Mouse (Mus musculus) G1E (cell line): Measurements from ENCODE around the gene 4930558K02Rik. TPM values are rescaled to one million over a fixed set of nuclear protein-coding genes. Genes with fewer than 3 reads are reported as not detected.
A peak's percentile ranks its signal among the peaks of the same experiment; 100 is the strongest.

Experiments used
- ATAC-seq: 2 replicates; pipeline ENCODE4 v1.8.0; 2016; ENCODE audit warnings: mild to moderate bottlenecking; ENCODE audit not compliant: insufficient number of reproducible peaks, poor library complexity, low FRiP score, severe bottlenecking; ENCODE audit errors: extremely low read depth
- DNase-seq: peaks from one replicate; pipeline ENCODE4 v3.0.0; 2012; ENCODE audit warnings: low spot score
- H3K27me3 ChIP-seq: 2 replicates; pipeline ENCODE4 v1.6.1; 2012; ENCODE audit warnings: mild to moderate bottlenecking, low read length, inconsistent platforms; ENCODE audit not compliant: insufficient read depth
- H3K36me3 ChIP-seq: replicated peaks from 2 replicates; pipeline ENCODE3; 2012; ENCODE audit warnings: mild to moderate bottlenecking, inconsistent platforms
- H3K4me1 ChIP-seq: 2 replicates; pipeline ENCODE4 v1.6.1; 2012; ENCODE audit warnings: low read depth, low read length, inconsistent platforms, mixed read lengths; ENCODE audit not compliant: insufficient read depth
- H3K4me3 ChIP-seq: 2 replicates; pipeline ENCODE4 v1.5.1; 2012; ENCODE audit warnings: low read depth, mild to moderate bottlenecking, inconsistent platforms, low read length, moderate library complexity, mixed read lengths
- H3K9me3 ChIP-seq: replicated peaks from 2 replicates; pipeline ENCODE4 v1.6.1; 2012; ENCODE audit warnings: inconsistent platforms
- CTCF ChIP-seq: IDR thresholded peaks from 2 replicates; pipeline ENCODE4 v1.5.1; 2012; ENCODE audit warnings: low read depth, low read length, inconsistent platforms, mixed read lengths
- GATA1 ChIP-seq: IDR thresholded peaks from 2 replicates; pipeline ENCODE4 v1.6.1; 2012; ENCODE audit warnings: borderline replicate concordance, low read length, inconsistent platforms, mixed read lengths
- GATA2 ChIP-seq: IDR thresholded peaks from 2 replicates; pipeline ENCODE4 v1.6.1; 2012; ENCODE audit warnings: low read depth, low read length, inconsistent platforms, borderline replicate concordance
- POLR2AphosphoS5 ChIP-seq: IDR thresholded peaks from 2 replicates; pipeline ENCODE4 v1.6.1; 2012; ENCODE audit warnings: low read depth, low read length, inconsistent platforms; ENCODE audit not compliant: insufficient replicate concordance
- TAL1 ChIP-seq: conservative IDR thresholded peaks from 2 replicates; pipeline ENCODE4 v1.6.1; 2012; ENCODE audit warnings: low read depth, low read length, inconsistent platforms, mixed read lengths
- polyA plus RNA-seq: library from polyadenylated mRNA; stranded (reverse); fragments of >175 nt; gene quantifications from 2 replicates; pipeline ENCODE4 v1.2.3, GENCODE M21; 2012
- total RNA-seq, 2 experiments: library from RNA; stranded (forward) in 1 of 2; stranded (reverse) in 1 of 2; fragments of 200-1000 nt in 1 of 2; fragments of >200 nt in 1 of 2; fragmentation: Nextera tagmentation in 1 of 2; gene quantifications; 2 replicates each; pipeline ENCODE4 v1.2.3; 2014 to 2017

Gene 4930558K02Rik
- total and polyA plus RNA-seq, 3 experiments, result not detected

GRCm38 (mm10) chr1:162006109-162006508 lies 26.7 kb upstream of the 4930558K02Rik start:
- Histone ChIP-seq H3K4me3 (no peak overlapping the region), H3K9me3 (no peaks in the 10 kb centered on the region), H3K4me1 (no peaks in the 10 kb centered on the region), H3K36me3 (no peaks in the 10 kb centered on the region), H3K27me3 (peaks cover 3% of the 10 kb centered on the region; the same call in 1 of the 2 replicates)
- no peak for ATAC-seq
- TF ChIP-seq GATA2 (no peak), POLR2AphosphoS5 (no peak), TAL1 (no peak), GATA1 (no peak), CTCF (no peak)
- no peak for DNase-seq

GRCm38 (mm10) chr1:162004821-162005770 lies 25.7 kb upstream of the 4930558K02Rik start:
- Histone ChIP-seq H3K36me3 (no peaks in the 10 kb centered on the region), H3K27me3 (peaks cover 3% of the 10 kb centered on the region; the same call in 1 of the 2 replicates), H3K4me3 (no peak overlapping the region), H3K4me1 (no peaks in the 10 kb centered on the region), H3K9me3 (no peaks in the 10 kb centered on the region)
- no peak for ATAC-seq
- no peak for DNase-seq
- TF ChIP-seq CTCF (no peak), POLR2AphosphoS5 (no peak), GATA1 (no peak), GATA2 (no peak), TAL1 (no peak)

DNA sequence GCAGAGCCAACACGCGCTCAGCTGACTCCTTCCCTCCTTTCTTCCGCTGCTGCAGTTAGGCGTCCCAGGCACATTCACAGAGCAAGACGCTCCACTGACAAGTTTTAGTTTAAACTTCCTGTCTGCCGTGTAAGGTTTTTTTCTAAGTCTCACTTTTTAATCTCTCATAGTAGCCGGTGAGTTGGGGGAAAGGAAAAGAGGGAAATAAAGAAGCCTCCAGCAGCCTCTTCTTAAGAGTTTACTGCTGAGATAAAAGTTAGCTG lies 25.0 kb upstream of the 4930558K02Rik start:
- Histone ChIP-seq H3K27me3 (peaks cover 3% of the 10 kb centered on the region; the same call in 1 of the 2 replicates), H3K4me3 (no peak overlapping the region), H3K4me1 (no peaks in the 10 kb centered on the region), H3K9me3 (no peaks in the 10 kb centered on the region), H3K36me3 (no peaks in the 10 kb centered on the region)
- ATAC-seq (no peak), DNase-seq (no peak)
- TF ChIP-seq TAL1 (no peak), POLR2AphosphoS5 (no peak), GATA2 (no peak), CTCF (no peak), GATA1 (no peak)

- no peak for TF ChIP-seq CTCF
- no peak for TF ChIP-seq TAL1
- no peak for TF ChIP-seq GATA1
- TF ChIP-seq GATA2, result no peak
- no peak for TF ChIP-seq POLR2AphosphoS5
- no peaks in the 10 kb centered on the region for H3K36me3 ChIP-seq
- H3K4me1 ChIP-seq, result peaks cover 2% of the 10 kb centered on the region; the same call in 1 of the 2 replicates
- DNase-seq (no peak), ATAC-seq (no peak)
- peaks cover 7% of the 10 kb centered on the region; the same call in 1 of the 2 replicates for H3K27me3 ChIP-seq
- no peak overlapping the region for H3K4me3 ChIP-seq
- no peaks in the 10 kb centered on the region for H3K9me3 ChIP-seq
Observed at GRCm38 (mm10) chr1:162003729-162004517, 24.5 kb upstream of the 4930558K02Rik start.

GRCm38 (mm10) chr1:162001328-162001727 lies 21.9 kb upstream of the 4930558K02Rik start:
- TF ChIP-seq CTCF (no peak), POLR2AphosphoS5 (no peak), TAL1 (no peak)
- Histone ChIP-seq H3K36me3 (no peaks in the 10 kb centered on the region), H3K4me1 (peaks cover 4% of the 10 kb centered on the region; the same call in 1 of the 2 replicates), H3K27me3 (peaks cover 7% of the 10 kb centered on the region; the same call in 1 of the 2 replicates), H3K4me3 (no peak overlapping the region), H3K9me3 (no peaks in the 10 kb centered on the region)
- ATAC-seq (no peak), DNase-seq (no peak)

DNA sequence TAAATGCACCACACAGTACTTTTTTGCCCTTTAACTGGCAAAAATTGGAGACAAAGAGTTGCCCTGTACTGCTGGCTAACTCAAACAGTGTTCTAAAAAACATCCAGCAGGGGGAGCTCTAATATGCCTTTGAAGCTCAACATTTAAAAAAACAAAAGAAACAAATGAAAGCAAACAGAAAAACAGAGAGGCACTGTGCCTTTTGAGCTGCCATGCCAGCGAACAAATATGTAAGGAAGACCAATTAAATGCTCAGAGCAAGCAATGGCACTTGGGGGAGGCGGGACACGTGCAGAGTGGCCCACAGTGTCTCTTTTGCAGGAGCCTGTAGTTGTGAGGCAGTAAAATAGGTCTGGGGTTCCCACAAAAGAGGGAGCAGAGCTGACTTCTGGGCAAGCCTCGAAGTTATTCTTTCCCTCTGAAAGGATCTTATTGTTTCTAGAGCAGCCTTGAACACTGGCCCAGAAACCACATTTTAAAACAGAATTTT lies 20.5 kb upstream of the 4930558K02Rik start:
- Histone ChIP-seq H3K9me3 (no peaks in the 10 kb centered on the region), H3K4me3 (no peak overlapping the region), H3K27me3 (peaks cover 7% of the 10 kb centered on the region), H3K4me1 (peaks cover 4% of the 10 kb centered on the region; the same call in 1 of the 2 replicates), H3K36me3 (no peaks in the 10 kb centered on the region)
- no peak for ATAC-seq
- DNase-seq, result no peak
- TF ChIP-seq TAL1 (no peak), CTCF (0 out of 2 replicates have a peak, but pooled peaks have one; percentile 12)
